Mouse (Mus musculus): ENCODE measurements at regions not wholly inside any gene's neighbourhood (a gene's known extent, or its start where the extent isn't known, plus 50 kb on each side); places are given as distances from the start of the nearest gene placed in this dataset.

GRCm38 (mm10) chr3:101524905-101525304 lies 79.6 kb downstream of the Atp1a1 start:
- DNase-seq = peak; percentile 51 to 67

DNA sequence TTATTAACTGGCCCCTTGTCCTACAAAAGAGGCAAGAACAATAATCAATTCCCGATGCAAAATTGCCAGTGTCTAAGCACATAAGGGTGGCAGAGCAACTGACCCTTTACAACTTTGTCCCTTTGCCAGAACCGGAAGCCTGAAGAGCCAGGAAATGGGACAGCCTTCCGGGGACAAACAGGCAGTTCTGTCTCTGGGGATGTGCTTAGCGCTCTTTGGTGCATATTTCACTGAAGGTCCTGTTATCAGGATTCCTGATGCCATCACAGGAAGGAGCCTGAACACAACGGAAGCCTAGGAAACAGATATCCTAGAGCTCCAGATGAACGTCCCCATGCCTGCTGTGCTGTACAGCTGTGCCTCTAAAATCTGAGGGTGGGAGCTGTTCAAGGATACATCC lies 80.0 kb downstream of the Atp1a1 start:
- no peak for DNase-seq

DNA sequence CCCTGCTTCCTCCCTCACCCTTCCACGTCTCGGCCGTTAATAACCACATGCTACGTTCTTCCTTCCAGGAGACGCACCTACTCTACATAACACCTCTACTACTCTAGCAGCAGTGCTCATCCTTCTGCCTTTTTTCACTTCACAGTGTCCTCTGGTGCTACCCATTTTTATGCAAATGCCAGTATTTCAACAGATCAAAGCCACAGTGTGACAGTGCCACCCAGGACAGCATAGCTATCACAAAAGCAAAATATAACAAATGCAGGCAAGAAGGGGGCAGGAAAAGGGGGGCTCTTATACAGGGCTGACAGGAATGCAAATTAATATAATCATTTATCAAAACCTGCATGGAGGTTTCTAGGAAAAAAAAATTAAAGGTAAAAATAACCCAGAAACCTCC lies 81.2 kb downstream of the Atp1a1 start:
- no peak for DNase-seq

DNA sequence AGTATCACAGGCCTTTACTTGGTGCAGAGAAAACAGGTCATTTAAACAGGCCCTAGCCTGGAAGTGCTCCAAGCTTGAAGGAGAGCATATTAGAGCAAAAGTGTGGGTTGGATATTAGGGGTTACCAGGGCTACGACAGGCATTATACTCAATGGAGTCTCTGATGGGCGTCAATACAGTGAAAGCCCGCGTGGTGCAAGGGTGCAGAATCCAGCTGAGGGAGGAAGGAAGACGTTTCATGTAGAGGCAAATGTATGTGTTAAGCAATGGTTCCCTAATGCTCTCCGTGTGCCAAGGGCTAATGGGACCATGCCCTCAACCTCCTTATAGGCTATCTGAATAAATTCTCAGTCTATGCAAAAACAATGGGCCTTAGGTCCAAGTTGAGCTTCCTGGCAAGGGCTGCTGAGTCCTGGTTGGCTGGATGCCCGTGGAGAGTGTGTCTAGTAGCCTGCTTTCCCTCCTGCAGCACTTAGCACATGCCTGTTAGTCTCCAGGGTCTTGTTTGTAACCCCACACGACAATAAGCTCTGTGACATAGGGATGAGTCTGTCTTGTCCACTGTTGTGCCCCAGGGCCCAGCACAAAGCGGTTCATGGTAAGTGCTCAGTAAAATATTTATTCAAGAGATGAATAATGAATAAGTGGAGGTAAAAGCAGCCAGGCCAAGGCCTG lies 82.1 kb downstream of the Atp1a1 start:
- DNase-seq = peak; percentile 73 to 80

DNA sequence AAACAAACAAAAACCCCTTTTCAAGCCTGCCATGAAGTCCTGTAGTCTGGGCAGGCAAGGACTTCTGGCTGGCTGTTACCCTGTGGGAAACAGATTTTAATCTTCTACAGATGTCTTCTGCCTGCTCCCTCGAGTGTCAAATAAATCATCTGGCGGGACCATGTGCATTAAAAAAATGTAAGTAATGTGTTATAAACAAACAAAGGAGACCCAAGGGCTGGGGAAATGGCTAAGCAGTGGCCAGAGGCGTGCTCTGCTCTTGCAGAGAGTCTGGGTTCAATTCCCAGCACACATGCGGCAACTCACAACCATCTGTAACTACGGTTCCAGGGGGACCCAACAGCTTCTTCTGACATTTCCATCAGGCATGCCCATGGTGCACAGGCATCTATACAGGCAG lies 83.3 kb downstream of the Atp1a1 start:
- DNase-seq = no peak

- DNase-seq = no peak
Observed at GRCm38 (mm10) chr3:101520115-101520514, 84.4 kb downstream of the Atp1a1 start.

DNA sequence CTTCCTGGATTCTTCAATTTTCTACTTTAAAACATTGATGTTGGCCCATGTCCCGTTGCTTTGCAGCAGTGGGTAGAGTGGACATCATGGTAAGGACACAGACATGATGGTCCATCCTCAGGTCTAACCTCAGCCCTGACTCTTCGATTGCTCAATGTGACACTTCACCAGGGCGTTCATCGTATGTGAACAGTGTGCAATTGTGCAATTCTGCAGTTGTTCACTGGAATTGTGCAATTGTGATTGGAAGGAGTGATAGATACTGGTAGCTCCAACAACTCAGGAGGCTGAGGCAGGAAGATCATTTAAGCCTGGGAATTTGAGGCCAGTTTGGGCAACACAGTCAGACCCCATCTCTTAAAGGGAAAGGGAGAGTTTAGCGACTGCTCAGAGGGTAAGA lies 84.9 kb downstream of the Atp1a1 start:
- DNase-seq = no peak

DNA sequence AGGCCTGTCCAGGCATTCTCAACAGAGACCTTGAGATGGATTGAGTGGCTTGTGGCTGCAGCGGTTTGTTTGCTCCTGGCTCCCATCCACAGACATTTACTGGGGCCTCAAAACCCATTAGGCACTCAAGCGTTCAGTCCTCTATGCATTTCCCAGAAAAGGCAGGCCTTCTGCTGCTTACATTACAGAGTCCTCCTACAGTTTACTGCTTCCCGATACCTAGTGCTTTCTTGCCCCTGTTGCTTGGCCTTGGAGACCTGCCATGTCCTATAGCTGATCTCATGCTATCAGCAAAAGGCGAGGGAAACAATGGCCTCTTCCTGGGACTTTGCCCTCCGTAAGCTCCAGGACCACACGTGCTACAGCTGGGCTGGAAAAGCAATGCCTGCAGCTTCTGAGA lies 85.7 kb downstream of the Atp1a1 start:
- DNase-seq = no peak

GRCm38 (mm10) chr3:101517547-101517946 lies 86.9 kb downstream of the Atp1a1 start:
- no peak for DNase-seq

GRCm38 (mm10) chr3:101516781-101517499 lies 87.5 kb downstream of the Atp1a1 start:
- peak; percentile 56 to 66 for DNase-seq

GRCm38 (mm10) chr3:101515566-101515965 lies 88.9 kb downstream of the Atp1a1 start:
- no peak for DNase-seq

DNA sequence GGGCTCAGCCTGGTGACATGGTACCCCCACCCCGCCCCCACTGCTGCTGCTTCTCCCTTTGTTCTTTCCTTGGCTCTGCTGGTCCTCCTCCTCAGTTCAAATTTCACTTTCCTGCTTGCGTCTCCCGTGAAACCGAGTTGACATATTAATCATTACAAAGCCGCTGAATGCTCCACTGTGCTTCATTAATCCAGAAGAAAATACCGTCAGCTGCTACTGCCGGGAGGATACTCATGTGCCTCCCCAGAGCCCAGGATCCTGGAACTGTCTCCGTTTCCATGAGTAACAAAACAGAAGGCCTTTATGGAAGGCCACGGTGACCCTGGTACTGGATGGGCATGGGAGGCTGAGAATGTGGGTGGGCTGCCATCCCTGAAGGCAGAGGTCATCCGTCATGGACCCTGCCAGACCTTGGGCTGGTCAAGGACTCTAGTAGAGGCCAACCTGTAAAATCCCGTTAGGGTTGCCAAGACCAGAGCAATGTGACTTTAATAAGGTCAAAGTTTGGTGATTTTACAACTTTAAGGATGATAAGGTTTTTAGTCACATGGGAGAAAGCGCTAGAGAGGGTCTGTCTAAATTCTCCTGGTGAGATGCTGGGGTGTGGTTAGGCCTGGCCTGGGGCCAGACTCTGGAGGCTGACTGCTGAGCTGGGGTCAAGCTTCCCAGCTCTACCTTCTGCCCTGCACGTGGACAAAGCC lies 90.7 kb downstream of the Atp1a1 start:
- DNase-seq = no peak
